Mouse (Mus musculus) thymus, postnatal 36 days (tissue): ENCODE measurements around the gene Strip1.

Source experiments
- DNase-seq, 2 experiments: peaks; one replicate each; pipeline ENCODE4 v3.0.0; 2022; ENCODE audit warnings: mixed read lengths in 2 of 2

Gene Strip1

DNA sequence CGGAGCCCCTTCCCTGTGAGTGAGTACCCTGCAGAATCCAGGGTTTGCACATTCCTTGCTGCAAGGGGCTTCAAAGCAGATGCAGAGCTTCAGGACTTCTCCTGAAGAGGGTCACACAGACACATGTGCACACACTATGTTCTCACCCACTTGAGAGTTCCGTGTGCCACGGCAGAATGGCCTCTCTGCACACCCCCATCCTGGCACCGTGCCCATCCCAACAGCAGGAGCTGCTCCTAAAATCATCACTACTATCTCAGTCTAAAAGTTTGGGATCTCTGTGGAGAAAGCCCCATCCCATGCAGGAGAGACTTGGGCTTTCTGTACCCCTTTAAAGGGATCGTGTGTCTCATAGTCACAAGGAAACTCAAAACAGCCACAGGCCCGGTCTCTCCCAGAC lies 45.0 kb downstream of the Strip1 start:
- DNase-seq: no peak

- DNase-seq: no peak
Observed at GRCm38 (mm10) chr3:107583893-107584292, 47.6 kb downstream of the Strip1 start.

DNA sequence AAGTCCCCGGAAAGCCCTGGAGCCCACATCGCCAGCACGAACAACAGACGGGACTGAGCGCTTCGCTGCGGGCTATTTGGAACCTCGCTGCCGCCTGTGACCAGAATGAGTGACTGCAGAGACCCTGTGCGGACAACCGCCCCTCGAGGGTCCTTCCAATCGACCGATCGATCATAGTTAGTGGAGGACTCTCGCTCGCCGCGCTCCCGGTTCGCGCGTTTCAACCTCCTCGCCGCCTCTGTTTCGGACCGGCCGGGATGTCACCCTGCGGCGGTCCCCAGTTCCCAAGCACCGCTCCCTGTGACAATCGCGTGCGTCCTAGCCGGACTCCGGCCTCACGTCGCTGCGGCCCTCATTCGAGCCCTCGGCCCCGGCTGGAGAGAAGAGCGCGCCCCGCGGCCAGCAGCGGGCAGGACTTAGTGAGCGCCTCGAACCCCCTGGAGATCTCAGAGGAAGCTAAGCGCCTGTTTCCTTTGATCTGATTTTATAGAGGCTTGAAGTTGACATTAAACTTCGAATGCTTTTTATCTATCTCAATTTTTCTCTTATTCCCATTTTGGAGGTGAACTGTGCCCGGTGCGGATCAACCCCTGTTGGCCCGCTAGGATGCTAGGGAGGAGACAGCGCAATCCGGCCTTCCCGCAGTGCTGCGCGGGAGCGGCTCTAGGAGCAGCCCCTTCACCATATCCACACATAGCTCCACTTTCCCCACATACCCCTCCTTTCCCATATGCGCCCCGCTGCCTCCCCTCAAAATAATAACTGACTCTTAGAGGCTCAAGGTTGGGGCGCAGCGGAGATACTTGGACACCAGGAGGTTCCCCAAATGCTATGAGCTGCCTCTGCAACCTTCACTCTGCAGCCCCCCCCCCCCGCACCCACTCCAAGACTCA lies 48.4 kb downstream of the Strip1 start:
- DNase-seq: no peak

GRCm38 (mm10) chr3:107582130-107582874 lies 49.2 kb downstream of the Strip1 start:
- no peak for DNase-seq

GRCm38 (mm10) chr3:107581103-107582010 lies 50.1 kb downstream of the Strip1 start:
- no peak for DNase-seq

DNA sequence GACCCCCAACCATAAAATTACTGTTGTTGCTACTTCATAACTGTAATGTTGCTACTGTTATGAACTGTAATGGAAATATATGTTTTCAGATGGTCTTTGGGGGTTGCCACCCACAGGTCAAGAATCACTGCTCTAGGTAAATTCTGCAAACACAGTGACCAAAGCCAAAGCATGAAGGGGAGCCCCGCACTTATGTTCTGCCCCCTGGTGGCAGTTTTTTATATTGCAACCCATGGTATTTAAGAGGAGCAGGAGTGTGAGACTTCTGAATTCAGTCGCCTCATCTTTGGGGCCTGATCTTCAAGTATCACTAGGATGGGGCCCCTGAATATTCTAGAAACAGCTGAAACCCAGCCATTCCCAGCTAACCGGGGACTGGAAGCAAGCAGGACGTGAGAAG lies 52.0 kb downstream of the Strip1 start:
- no peak for DNase-seq

GRCm38 (mm10) chr3:107577810-107578390 lies 53.6 kb downstream of the Strip1 start:
- no peak for DNase-seq

DNA sequence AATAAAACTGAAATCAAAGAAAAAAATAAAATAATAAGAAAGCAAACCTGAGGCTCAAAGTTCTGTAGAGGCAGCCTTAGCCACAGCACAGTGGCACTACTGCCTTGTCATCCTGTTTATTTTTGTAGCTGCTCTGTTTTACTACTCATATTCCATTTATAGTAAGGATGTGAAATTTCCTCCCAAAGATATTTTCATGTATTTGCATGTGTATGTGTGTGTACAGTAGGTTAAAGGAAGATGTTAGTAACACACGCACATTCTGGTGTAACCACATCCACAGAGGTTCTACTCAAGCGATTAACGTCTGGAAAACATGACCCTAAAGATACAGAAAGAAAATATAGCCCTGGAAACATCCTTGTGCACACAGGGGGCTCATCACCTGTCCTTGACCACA lies 54.7 kb downstream of the Strip1 start:
- no peak for DNase-seq

- no peak for DNase-seq
Observed at GRCm38 (mm10) chr3:107571205-107571604, 60.3 kb downstream of the Strip1 start.

GRCm38 (mm10) chr3:107568721-107569120 lies 62.8 kb downstream of the Strip1 start:
- DNase-seq: no peak

DNA sequence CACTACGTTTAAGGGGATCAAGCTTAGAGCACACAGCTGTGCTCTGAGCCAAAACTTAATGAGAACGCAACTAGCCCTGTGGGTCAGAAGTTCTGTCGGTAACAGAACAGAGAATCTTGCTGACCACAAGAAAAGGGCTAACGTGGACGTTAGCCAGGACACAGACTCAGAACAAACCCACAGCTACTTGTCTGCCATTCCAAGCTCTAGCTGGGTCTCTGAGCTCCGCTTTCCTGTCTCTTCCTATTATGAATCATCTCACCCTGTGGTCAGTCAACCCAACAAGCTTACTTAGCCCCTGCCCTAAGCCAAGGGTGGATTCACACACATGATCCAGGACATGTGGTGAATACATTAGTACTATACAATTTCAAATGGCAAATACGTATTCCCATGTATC lies 63.7 kb downstream of the Strip1 start:
- no peak for DNase-seq

DNA sequence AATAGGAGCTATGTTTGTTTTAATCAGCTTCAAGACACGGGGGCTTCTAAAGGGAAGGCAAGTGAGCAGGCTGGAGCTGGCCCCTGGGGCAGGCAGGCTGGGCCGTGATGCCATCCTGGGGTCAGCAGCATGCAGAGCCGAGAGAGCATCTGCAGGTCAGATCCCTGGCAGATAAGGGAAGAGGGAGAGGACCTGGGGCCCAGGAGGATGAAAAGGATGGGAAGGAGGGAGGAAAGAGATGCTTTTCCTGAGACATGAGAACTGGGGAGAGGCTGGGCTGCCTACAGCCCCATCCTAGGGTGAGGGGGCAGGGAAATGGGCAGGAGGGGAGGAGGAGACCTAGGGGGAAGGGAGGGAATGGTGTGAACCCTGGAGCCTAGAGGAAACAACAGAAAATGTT lies 66.2 kb downstream of the Strip1 start:
- no peak for DNase-seq

DNA sequence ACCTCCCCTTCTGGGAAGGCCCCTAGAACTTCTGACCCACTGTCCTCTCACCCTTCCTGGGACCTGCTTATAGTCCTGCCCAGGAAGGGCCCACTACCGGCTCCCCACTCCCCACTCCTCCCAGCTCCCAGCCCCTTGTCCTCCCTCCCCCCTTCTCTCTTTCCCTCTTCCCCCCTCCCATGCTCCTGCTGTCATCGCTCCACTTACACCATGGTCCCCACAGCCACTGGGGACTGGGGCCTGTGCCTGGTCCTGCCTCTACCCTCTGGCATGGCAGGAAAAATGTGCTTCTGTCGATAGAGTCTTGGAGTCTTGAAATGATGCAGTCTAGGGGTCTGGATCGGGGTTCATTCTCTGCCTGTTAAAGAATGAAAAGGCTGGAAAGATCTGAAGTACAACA lies 67.6 kb downstream of the Strip1 start:
- no peak for DNase-seq

DNA sequence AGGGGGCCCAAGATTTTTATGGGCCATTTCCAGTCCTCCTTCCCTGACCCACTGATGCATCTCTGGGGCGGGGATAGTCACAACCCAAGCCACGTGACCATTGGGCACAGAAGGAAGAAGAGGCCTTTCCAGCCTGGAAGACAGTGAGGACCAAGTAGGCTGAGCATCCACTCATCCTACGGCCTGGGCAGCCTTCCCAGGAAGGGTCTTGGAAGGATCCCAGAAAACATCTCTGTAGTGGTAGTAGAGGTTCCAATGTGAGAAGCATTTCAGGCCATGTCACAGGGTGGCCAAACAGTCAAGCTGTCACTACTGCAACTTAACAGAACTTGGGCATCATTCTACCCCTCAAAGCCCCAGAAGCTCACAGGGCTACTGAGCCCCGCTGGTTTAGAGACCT lies 68.9 kb downstream of the Strip1 start:
- no peak for DNase-seq
